Mouse (Mus musculus) retina, embryonic 14.5 days (tissue): ENCODE measurements around the gene Sh2b2.

Experiments
- DNase-seq: peaks from one replicate; pipeline ENCODE4 v3.0.0-alpha.2; 2015; ENCODE audit warnings: low spot score

The Sh2b2 gene

DNA sequence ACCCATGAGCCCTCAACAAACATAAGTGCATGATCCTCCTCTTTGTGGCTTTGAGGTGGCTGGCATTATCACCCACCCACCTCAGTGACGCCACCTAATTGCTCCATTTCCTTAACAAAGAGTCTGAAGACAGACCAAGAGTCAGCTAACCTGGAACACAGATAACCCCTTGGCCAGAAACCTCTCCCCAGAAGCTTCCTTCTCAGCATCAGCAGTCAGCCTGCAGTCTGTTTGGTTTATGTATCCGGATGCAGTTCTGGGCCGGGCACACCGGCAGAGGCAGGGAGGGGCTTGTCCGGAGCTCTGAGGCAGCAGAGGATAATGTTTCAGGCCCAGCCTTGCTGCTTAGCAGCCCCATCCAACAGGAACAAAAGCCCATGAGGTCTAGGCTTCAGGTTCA is 66.8 kb downstream of the Sh2b2 start:
- no peak for DNase-seq

DNA sequence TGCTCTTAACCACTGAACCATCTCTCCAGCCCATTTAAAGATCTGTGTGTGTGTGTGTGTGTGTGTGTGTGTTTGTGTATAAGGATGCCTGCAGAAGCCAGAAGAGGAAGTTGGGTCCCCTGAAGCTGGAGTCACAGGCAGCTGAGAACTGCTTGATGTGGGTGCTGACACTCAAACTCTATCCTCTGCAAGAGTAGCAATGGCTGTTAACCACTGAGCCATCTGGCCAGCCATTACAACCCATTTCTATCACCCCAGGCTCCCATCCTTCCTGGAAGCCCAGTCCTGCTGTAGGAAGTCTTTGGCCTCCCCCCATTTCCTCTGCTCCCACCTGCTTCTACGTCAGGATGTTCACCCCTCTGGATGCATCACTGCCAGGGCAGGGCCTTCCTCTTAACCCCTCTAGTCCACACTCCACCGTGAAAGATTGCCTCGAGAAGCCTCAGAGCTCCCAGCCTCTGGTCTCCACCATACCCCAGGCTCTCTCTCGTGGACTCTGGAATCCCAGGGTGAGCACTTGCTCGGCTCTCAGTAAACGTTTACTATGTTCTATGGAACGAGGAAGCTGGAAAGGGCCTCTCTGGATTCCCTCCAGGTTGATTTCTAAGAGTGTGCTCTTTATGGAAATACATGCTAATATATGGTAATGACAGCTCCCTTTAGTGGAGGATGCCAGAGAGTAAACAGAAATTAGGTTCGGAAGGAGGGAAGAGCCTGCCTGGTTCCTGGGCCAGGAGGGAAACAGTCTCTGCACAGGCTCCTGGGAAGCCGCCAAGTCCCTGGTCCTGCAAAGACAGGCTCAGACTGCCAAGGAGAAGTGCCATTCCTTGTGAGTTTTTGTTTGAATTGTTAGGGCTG is 72.5 kb downstream of the Sh2b2 start:
- DNase-seq: no peak

DNA sequence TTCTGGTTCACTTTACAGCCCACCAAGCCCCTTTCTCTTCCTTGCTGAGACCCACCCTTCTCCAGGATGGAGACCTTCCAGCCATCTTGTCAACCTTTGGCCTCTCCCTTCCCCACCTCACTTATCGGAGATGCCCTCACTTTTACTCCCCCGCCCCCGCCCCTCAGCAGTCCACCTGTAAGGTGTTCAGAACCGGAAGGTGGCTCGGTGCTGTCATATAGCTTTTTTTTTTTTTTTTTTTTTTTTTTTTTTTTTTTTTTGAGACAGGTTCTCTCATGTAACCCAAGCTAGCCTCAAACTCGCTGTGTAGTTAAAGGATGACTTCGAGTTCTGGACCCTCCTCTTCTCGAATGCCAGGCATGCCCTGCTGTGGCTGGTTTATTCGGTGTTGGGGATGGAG is 73.4 kb downstream of the Sh2b2 start:
- no peak for DNase-seq

DNA sequence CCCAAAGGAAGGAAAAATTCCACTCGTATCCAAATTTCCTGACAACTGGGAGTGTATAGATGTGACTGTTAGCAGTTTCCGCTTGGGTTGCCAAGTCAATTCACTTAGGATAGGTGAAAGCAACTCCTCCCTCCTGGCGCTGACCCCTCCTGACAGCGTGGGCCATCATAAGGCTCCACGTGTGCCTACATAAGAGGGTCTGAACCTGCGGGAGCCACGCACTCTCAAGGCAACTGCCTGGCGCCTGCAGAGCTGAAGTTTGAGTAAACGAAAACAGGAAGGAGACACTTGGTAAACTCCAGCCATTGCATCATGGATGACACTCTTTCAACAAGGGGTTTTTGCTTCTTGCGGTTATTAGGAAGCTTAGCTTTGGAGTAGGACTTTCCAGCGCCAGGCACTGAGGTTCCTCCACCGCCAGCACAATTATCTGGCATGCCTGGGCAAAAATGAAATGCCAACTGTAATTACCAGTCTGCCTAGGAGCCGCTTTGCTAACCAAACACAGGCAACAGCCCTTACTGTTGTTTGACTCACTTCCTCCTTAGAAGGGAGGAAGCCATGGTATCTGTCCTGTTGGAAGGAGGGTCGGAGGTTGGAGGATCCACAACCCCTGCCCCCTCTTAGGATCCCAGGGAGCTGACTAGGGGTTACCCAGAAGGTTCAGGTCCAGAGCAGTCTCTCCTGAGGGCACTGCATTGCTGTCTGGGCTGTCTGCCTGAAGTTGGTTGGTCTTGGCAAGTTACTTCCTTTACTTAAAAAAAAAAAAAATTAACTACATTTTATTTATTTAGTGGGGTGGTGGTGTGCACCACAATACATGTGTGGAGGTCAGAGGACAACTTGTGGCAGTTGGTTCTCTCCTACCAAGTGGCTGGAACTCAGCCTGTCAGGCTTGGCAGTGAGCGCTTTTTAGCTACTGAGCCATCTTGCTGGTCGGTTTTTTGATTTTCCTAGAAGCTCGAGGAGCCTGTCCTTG is 74.7 kb downstream of the Sh2b2 start:
- DNase-seq: peak; percentile 20

DNA sequence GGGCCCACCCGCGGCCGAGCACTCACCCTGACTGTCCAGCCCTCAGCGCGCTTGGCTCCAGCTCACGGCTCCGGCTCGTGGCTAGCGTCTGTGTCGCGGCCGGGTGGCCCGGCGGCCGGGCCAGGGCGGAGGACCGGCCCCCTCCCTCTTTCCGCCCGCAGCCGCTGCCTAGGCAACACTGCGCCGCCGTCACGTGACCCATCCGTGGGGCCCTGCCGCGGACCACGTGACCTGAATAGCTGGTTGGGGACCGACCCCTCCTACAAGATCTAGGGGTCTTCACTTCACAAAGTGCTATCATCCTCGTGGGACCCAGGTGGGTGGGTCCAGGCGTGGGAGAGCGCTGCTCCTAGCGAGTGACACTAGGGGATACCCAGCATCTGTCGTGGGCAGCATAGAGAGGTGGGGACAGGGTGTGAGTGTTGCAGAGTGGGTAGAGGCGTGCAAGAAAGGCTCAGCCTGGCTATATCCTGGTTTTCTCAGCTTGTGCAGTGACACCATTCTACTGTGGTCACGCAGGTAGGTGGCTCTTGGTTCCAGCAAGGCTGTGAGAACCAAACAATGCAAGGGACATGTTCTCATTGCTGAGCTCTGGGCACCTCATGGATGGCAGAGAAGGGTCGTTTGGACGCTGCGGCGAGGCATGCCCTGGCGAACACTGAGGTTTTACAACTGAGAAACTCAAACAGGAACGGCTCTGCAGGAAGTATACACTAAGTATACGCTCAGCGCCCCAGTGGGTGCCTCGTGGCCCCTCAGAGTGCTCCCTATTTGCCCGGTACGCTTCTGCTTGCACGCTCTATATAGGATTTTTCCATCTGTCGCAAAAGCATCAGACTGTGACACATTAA is 75.6 kb downstream of the Sh2b2 start, which contains the start of gene Orai2:
Gene Orai2 (minus strand): TSS at position 202 of the 851 bp plus-strand sequence.
- peak; percentile 87 for DNase-seq

DNA sequence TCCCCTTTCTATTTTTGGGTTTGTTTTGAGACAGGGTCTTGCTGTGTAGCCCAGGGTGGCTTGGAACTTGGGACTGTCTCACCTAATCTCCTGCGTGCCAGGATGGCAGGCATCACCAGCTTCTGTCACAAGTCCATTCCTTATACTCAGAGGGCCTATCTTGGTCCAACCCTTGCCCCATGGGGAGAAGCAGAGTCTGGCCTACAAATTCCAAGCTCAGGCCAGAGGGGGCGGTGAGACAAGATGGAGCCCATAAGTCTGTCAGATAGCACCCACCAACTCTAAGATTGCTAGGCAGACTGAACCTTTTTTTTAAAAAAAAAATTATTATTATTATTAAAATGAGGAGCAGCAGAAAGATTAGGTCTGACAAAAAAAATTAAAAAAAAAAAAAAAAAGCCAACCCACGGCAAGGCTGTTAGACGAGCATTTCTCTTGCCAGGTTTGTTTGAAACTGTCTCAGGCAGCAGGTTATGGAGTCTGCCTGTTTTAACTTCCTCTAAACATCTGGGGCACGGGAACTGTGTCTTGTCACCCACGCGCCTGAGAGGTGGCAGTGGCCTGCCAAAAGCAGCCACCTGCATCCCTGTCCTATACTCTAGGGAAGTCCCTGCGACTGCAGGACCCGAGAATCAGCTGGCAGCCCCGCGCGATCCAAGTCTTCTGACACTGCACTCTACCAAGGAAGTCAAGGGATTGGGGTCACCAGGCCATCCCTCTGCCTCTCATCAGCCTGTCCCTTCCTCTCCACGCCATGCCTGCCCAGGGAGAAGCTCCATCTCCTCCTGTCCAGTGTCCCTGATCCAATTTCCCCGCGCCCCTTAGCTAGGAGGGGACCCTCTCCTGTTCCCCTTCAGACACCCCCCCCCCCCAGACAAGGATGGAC is 76.5 kb downstream of the Sh2b2 start:
- peak; percentile 54 for DNase-seq
